Mouse (Mus musculus) testis, adult 2 months (tissue): ENCODE results near the gene Gm45015. TPM values are rescaled to one million over a fixed set of nuclear protein-coding genes. Genes with fewer than 3 reads are reported as not detected.
"Not testable (repeated sequence)": the region's sequence is repeated elsewhere in the genome, so short reads cannot be mapped to it uniquely, and the experiment has no call there.

ENCODE experiments used
- H3K27ac ChIP-seq: fragments of 200-500 bp; 2 replicates; pipeline ENCODE4 v1.5.1; 2012; ENCODE audit warnings: low read depth, low read length; ENCODE audit not compliant: control insufficient read depth, insufficient read depth
- H3K27me3 ChIP-seq: fragments of 200-500 bp; 2 replicates; pipeline ENCODE4 v1.6.1; 2012; ENCODE audit warnings: mild to moderate bottlenecking, low read length, moderate library complexity; ENCODE audit not compliant: control insufficient read depth, insufficient read depth
- H3K36me3 ChIP-seq: fragments of 200-500 bp; 2 replicates; pipeline ENCODE4 v1.6.1; 2012; ENCODE audit warnings: mild to moderate bottlenecking, low read length; ENCODE audit not compliant: control insufficient read depth, insufficient read depth
- H3K4me1 ChIP-seq: fragments of 200-500 bp; 2 replicates; pipeline ENCODE4 v1.6.1; 2012; ENCODE audit warnings: low read length; ENCODE audit not compliant: control insufficient read depth, insufficient read depth
- H3K4me3 ChIP-seq: fragments of 200-500 bp; 2 replicates; pipeline ENCODE4 v1.5.1; 2012; ENCODE audit warnings: low read depth, mild to moderate bottlenecking, low read length, moderate library complexity, mixed read lengths; ENCODE audit not compliant: control insufficient read depth
- CTCF ChIP-seq: fragments of 200-500 bp; IDR thresholded peaks from 2 replicates; pipeline ENCODE4 v1.5.1; 2012; ENCODE audit warnings: low read depth, mild to moderate bottlenecking, inconsistent platforms, low read length, moderate library complexity; ENCODE audit not compliant: control insufficient read depth, insufficient read depth, insufficient replicate concordance
- POLR2A ChIP-seq: fragments of 200-500 bp; IDR thresholded peaks from 2 replicates; pipeline ENCODE4 v1.6.1; 2012; ENCODE audit warnings: low read depth, mild to moderate bottlenecking, inconsistent platforms, low read length, moderate library complexity; ENCODE audit not compliant: control insufficient read depth
- polyA plus RNA-seq: library from polyadenylated mRNA; depleted of rRNA; stranded (reverse); fragments of >200 nt; gene quantifications from 2 replicates; pipeline ENCODE4 v1.2.3, GENCODE M21; 2012; rRNA removed

Gm45015 gene
- polyA plus RNA-seq, 1 experiment: 0.48 TPM

GRCm38 (mm10) chrX:73312522-73312921 lies 24.1 kb downstream of the Gm45015 start:
- H3K27me3 ChIP-seq: no peaks in the 10 kb centered on the region
- H3K4me1 ChIP-seq: no peaks in the 10 kb centered on the region
- H3K27ac ChIP-seq: no peak overlapping the region
- no peaks in the 10 kb centered on the region for H3K36me3 ChIP-seq
- no peak for TF ChIP-seq CTCF
- TF ChIP-seq POLR2A: no peak
- H3K4me3 ChIP-seq: no peak overlapping the region

- H3K4me1 ChIP-seq, H3K36me3 ChIP-seq, H3K4me3 ChIP-seq, H3K27me3 ChIP-seq, H3K27ac ChIP-seq: not testable (repeated sequence)
These were observed 40.9 kb downstream of the Gm45015 start for GRCm38 (mm10) chrX:73295745-73296144.

GRCm38 (mm10) chrX:73292876-73293275 lies 43.8 kb downstream of the Gm45015 start, which contains the start of the genes Xlr5a and Xlr5c:
Gene Xlr5a (minus strand): TSS chrX:73292976.
Gene Xlr5c (minus strand): TSS chrX:73292976.
- not testable (repeated sequence) for H3K4me1 ChIP-seq, H3K27ac ChIP-seq

More at GRCm38 (mm10) chrX:73292876-73293275, 43.8 kb downstream of the Gm45015 start, which contains the start of the genes Xlr5a and Xlr5c:
- H3K4me3 ChIP-seq: peak within 1 kb of the TSS; percentile 18; the same call in 1 of the 2 replicates
- H3K27me3 ChIP-seq, H3K36me3 ChIP-seq: not testable (repeated sequence)

Other genes with a start within 250 kb of the Gm45015 start
- 0.70 and 1.7 TPM in 2 replicates for gene Xlr3a, start 239.7 kb downstream of the Gm45015 start, polyA plus RNA-seq
- 1.9 and 2.2 TPM in 2 replicates for gene Gm14685, start 219.8 kb downstream of the Gm45015 start, polyA plus RNA-seq
- 0.91 and 1.4 TPM in 2 replicates for gene Xlr5b, start 188.0 kb downstream of the Gm45015 start, polyA plus RNA-seq
- 1.2 and 2.5 TPM in 2 replicates for gene DXBay18, start 187.4 kb downstream of the Gm45015 start, polyA plus RNA-seq
- gene Spin2d, start 159.9 kb downstream of the Gm45015 start, polyA plus RNA-seq: 0.91 and 1.3 TPM in 2 replicates
- gene Xlr3b, start 144.6 kb downstream of the Gm45015 start, polyA plus RNA-seq: 0.76 and 0.90 TPM in 2 replicates
- gene Xlr4b, start 122.5 kb downstream of the Gm45015 start, polyA plus RNA-seq: 0.85 and 1.4 TPM in 2 replicates
- 3.6 and 3.8 TPM in 2 replicates for gene F8a, start 108.5 kb downstream of the Gm45015 start, polyA plus RNA-seq
- gene Xlr4c, start 93.7 kb downstream of the Gm45015 start, polyA plus RNA-seq: 0.97 and 2.3 TPM in 2 replicates
- gene Xlr3c, start 71.5 kb downstream of the Gm45015 start, polyA plus RNA-seq: 0.51 and 1.0 TPM in 2 replicates
- 0.71 and 1.1 TPM in 2 replicates for gene Xlr5a, start 43.9 kb downstream of the Gm45015 start, polyA plus RNA-seq
- 0.99 and 1.1 TPM in 2 replicates for gene Xlr5c, start 43.9 kb downstream of the Gm45015 start, polyA plus RNA-seq
- 5.3 and 7.4 TPM in 2 replicates for gene Zfp275, start 5.8 kb upstream of the Gm45015 start, polyA plus RNA-seq
- gene Gm18336, start 61.9 kb upstream of the Gm45015 start, polyA plus RNA-seq: 0.93 and 1.6 TPM in 2 replicates
- 0.14 and 0.19 TPM in 2 replicates for gene Zfp92, start 74.3 kb upstream of the Gm45015 start, polyA plus RNA-seq
- not detected in 2 replicates for gene Trex2, start 98.5 kb upstream of the Gm45015 start, polyA plus RNA-seq
- gene Haus7, start 122.2 kb upstream of the Gm45015 start, polyA plus RNA-seq: 26.9 and 34.0 TPM in 2 replicates
- gene Bgn, start 146.8 kb upstream of the Gm45015 start, polyA plus RNA-seq: 32.9 and 54.4 TPM in 2 replicates
- 1.7 and 3.1 TPM in 2 replicates for gene Atp2b3, start 166.2 kb upstream of the Gm45015 start, polyA plus RNA-seq